Mouse (Mus musculus) gastrocnemius, adult 2 months (tissue): Measurements from ENCODE around the gene Chd3. TPM values are rescaled to one million over a fixed set of nuclear protein-coding genes. Genes with fewer than 3 reads are reported as not detected.

Experiments
- DNase-seq: peaks from one replicate; pipeline ENCODE4 v3.0.0; 2022
- H3K27ac ChIP-seq: fragments of 200-600 bp; 2 replicates; pipeline ENCODE4 v1.8.1; 2022; ENCODE audit warnings: mild to moderate bottlenecking
- H3K4me3 ChIP-seq: fragments of 200-600 bp; 2 replicates; pipeline ENCODE4 v1.8.1; 2022; ENCODE audit warnings: mild to moderate bottlenecking, moderate library complexity
- CTCF ChIP-seq: fragments of 200-600 bp; IDR thresholded peaks from 2 replicates; pipeline ENCODE4 v1.8.1; 2022; ENCODE audit warnings: antibody characterized with exemption, mild to moderate bottlenecking, moderate library complexity
- intact Hi-C: fragments of 180-260 bp; cut with DNase I; formaldehyde crosslinking; loops from one replicate; pipeline ENCODE4 v1.15.1; 2025
- total RNA-seq, 2 experiments: library from RNA; stranded (reverse); gene quantifications; 2 replicates each; pipeline ENCODE4 v1.2.3; 2021

Gene Chd3
- total RNA-seq, 2 experiments from 2014 or later = 6.8 to 9.4 TPM

- Histone ChIP-seq H3K4me3 (no peak overlapping the region), H3K27ac (no peak overlapping the region)
- no peak for TF ChIP-seq CTCF
- DNase-seq = no peak
- intact Hi-C loops = no loop called here
Measured at GRCm38 (mm10) chr11:69377766-69378165, 8.6 kb upstream of the Chd3 start.

- H3K4me3 ChIP-seq = no peak overlapping the region
- intact Hi-C loops = no loop called here
- no peak overlapping the region for H3K27ac ChIP-seq
- no peak for TF ChIP-seq CTCF
- no peak for DNase-seq
Measured at GRCm38 (mm10) chr11:69375646-69376045, 6.4 kb upstream of the Chd3 start.

- no peak overlapping the region for H3K27ac ChIP-seq
- DNase-seq = no peak
- intact Hi-C loops = no loop called here
- TF ChIP-seq CTCF = no peak
- no peak overlapping the region for H3K4me3 ChIP-seq
Measured at GRCm38 (mm10) chr11:69373223-69373965, 4.2 kb upstream of the Chd3 start.

GRCm38 (mm10) chr11:69372780-69373170, 3.6 kb upstream of the Chd3 start:
- peak; percentile 51 for TF ChIP-seq CTCF
- no peak for DNase-seq
- Histone ChIP-seq H3K27ac (no peak overlapping the region), H3K4me3 (no peak overlapping the region)
- intact Hi-C loops = no loop called here

GRCm38 (mm10) chr11:69372056-69372779, 3.0 kb upstream of the Chd3 start:
- Histone ChIP-seq H3K4me3 (no peak overlapping the region), H3K27ac (no peak overlapping the region)
- TF ChIP-seq CTCF = no peak
- DNase-seq = no peak
- intact Hi-C loops = no loop called here

- H3K27ac ChIP-seq = no peak overlapping the region
- intact Hi-C loops = no loop called here
Measured at GRCm38 (mm10) chr11:69371601-69372000, 2.4 kb upstream of the Chd3 start.

GRCm38 (mm10) chr11:69370817-69371215, 1.6 kb upstream of the Chd3 start:
- Histone ChIP-seq H3K4me3 (no peak overlapping the region), H3K27ac (peak overlapping the region; percentile 35; the same call in 1 of the 2 replicates)
- no peak for DNase-seq
- intact Hi-C loops = no loop called here
- no peak for TF ChIP-seq CTCF

More at GRCm38 (mm10) chr11:69371601-69372000, 2.4 kb upstream of the Chd3 start:
- no peak for DNase-seq
- TF ChIP-seq CTCF = no peak
- H3K4me3 ChIP-seq = no peak overlapping the region

- peak overlapping the region; percentile 35; the same call in 1 of the 2 replicates for H3K27ac ChIP-seq
- DNase-seq = no peak
- intact Hi-C loops = no loop called here
- peak overlapping the region; percentile 89; the same call in 1 of the 2 replicates for H3K4me3 ChIP-seq
- no peak for TF ChIP-seq CTCF
Measured at GRCm38 (mm10) chr11:69369990-69370816, 997 bp upstream of the Chd3 start.

GRCm38 (mm10) chr11:69368356-69369214, 621 bp downstream of the Chd3 start:
- intact Hi-C loops = no loop called here
- peak overlapping the region; percentile 94 for H3K27ac ChIP-seq
- TF ChIP-seq CTCF = no peak
- peak overlapping the region; percentile 89 for H3K4me3 ChIP-seq
- DNase-seq = peak; percentile 67

- TF ChIP-seq CTCF = no peak
- DNase-seq = no peak
- Histone ChIP-seq H3K27ac (peak overlapping the region; percentile 94), H3K4me3 (peak overlapping the region; percentile 89)
- intact Hi-C loops = no loop called here
Measured at GRCm38 (mm10) chr11:69367616-69368355, 1.4 kb downstream of the Chd3 start.

- Histone ChIP-seq H3K4me3 (peak overlapping the region; percentile 89), H3K27ac (peak overlapping the region; percentile 94)
- DNase-seq = no peak
- intact Hi-C loops = no loop called here
- TF ChIP-seq CTCF = no peak
Measured at GRCm38 (mm10) chr11:69366855-69367615, 2.2 kb downstream of the Chd3 start.
